Mouse (Mus musculus): ENCODE results near the gene Tubb2a. TPM values are rescaled to one million over a fixed set of nuclear protein-coding genes. Genes with fewer than 3 reads are reported as not detected.

The Tubb2a gene
- polyA plus RNA-seq, 1 experiment from 2014 or later, result 68.2 TPM

GRCm38 (mm10) chr13:34111878-34112277 lies 34.1 kb upstream of the Tubb2a start:
- H3K9ac ChIP-seq (ENCODE audit: low read depth, low read length), result no peak overlapping the region
- no peaks in the 10 kb centered on the region; the same call in 1 of the 2 replicates for H3K4me1 ChIP-seq (ENCODE audit: control insufficient read depth, low read depth, low read length)
- no peak for ATAC-seq (ENCODE audit: low read depth)
- no peaks in the 10 kb centered on the region for H3K9me3 ChIP-seq (replicated peaks; ENCODE audit: control insufficient read depth, low read length)
- no peak overlapping the region for H3K27ac ChIP-seq (ENCODE audit: low read length)
- 67% methylated on average over 3 of the region's 3 CpGs for WGBS (ENCODE audit: insufficient replicate concordance)
- no peak overlapping the region for H3K4me2 ChIP-seq (ENCODE audit: low read depth, low read length)
- H3K4me3 ChIP-seq (ENCODE audit: low read depth, low read length), result no peak overlapping the region
- H3K36me3 ChIP-seq (ENCODE audit: control insufficient read depth, insufficient read depth), result no peaks in the 10 kb centered on the region
- no peaks in the 10 kb centered on the region for H3K27me3 ChIP-seq (ENCODE audit: control insufficient read depth, insufficient read depth, low read depth, low read length)

- Histone ChIP-seq H3K27me3 (ENCODE audit: control insufficient read depth, insufficient read depth, low read depth, low read length) (no peaks in the 10 kb centered on the region), H3K36me3 (ENCODE audit: control insufficient read depth, insufficient read depth) (no peaks in the 10 kb centered on the region), H3K4me1 (ENCODE audit: control insufficient read depth, low read depth, low read length) (no peaks in the 10 kb centered on the region), H3K4me3 (ENCODE audit: low read depth, low read length) (no peak overlapping the region), H3K27ac (ENCODE audit: low read length) (no peak overlapping the region), H3K4me2 (ENCODE audit: low read depth, low read length) (no peak overlapping the region), H3K9me3 (replicated peaks; ENCODE audit: control insufficient read depth, low read length) (no peaks in the 10 kb centered on the region), H3K9ac (ENCODE audit: low read depth, low read length) (no peak overlapping the region)
- ATAC-seq (ENCODE audit: low read depth), result no peak
- 57% methylated on average over 5 of the region's 5 CpGs for WGBS (ENCODE audit: insufficient replicate concordance)
Measured at GRCm38 (mm10) chr13:34111019-34111418, 33.2 kb upstream of the Tubb2a start.

GRCm38 (mm10) chr13:34109677-34110058 lies 31.9 kb upstream of the Tubb2a start:
- Histone ChIP-seq H3K36me3 (ENCODE audit: control insufficient read depth, insufficient read depth) (no peaks in the 10 kb centered on the region), H3K9ac (ENCODE audit: low read depth, low read length) (no peak overlapping the region), H3K4me3 (ENCODE audit: low read depth, low read length) (no peak overlapping the region), H3K27ac (ENCODE audit: low read length) (no peak overlapping the region), H3K9me3 (replicated peaks; ENCODE audit: control insufficient read depth, low read length) (no peaks in the 10 kb centered on the region), H3K27me3 (ENCODE audit: control insufficient read depth, insufficient read depth, low read depth, low read length) (no peaks in the 10 kb centered on the region), H3K4me2 (ENCODE audit: low read depth, low read length) (no peak overlapping the region), H3K4me1 (ENCODE audit: control insufficient read depth, low read depth, low read length) (no peaks in the 10 kb centered on the region)
- WGBS (ENCODE audit: insufficient replicate concordance), result 56% methylated on average over 4 of the region's 4 CpGs
- no peak for ATAC-seq (ENCODE audit: low read depth)

- no peaks in the 10 kb centered on the region for H3K4me1 ChIP-seq (ENCODE audit: control insufficient read depth, low read depth, low read length)
- H3K4me2 ChIP-seq (ENCODE audit: low read depth, low read length), result no peak overlapping the region
- H3K36me3 ChIP-seq (ENCODE audit: control insufficient read depth, insufficient read depth), result no peaks in the 10 kb centered on the region
- 68% methylated on average over 4 of the region's 4 CpGs for WGBS (ENCODE audit: insufficient replicate concordance)
- H3K4me3 ChIP-seq (ENCODE audit: low read depth, low read length), result no peak overlapping the region
- no peak for ATAC-seq (ENCODE audit: low read depth)
- H3K27me3 ChIP-seq (ENCODE audit: control insufficient read depth, insufficient read depth, low read depth, low read length), result no peaks in the 10 kb centered on the region
- H3K9ac ChIP-seq (ENCODE audit: low read depth, low read length), result no peak overlapping the region
- H3K27ac ChIP-seq (ENCODE audit: low read length), result no peak overlapping the region
- no peaks in the 10 kb centered on the region for H3K9me3 ChIP-seq (replicated peaks; ENCODE audit: control insufficient read depth, low read length)
Measured at GRCm38 (mm10) chr13:34109035-34109676, 31.3 kb upstream of the Tubb2a start.

- WGBS (ENCODE audit: insufficient replicate concordance), result 75% methylated on average over 1 of the region's 1 CpGs
- Histone ChIP-seq H3K4me1 (ENCODE audit: control insufficient read depth, low read depth, low read length) (peaks cover 3% of the 10 kb centered on the region), H3K27ac (ENCODE audit: low read length) (no peak overlapping the region), H3K4me2 (ENCODE audit: low read depth, low read length) (no peak overlapping the region), H3K9ac (ENCODE audit: low read depth, low read length) (no peak overlapping the region), H3K9me3 (replicated peaks; ENCODE audit: control insufficient read depth, low read length) (no peaks in the 10 kb centered on the region), H3K27me3 (ENCODE audit: control insufficient read depth, insufficient read depth, low read depth, low read length) (no peaks in the 10 kb centered on the region), H3K36me3 (ENCODE audit: control insufficient read depth, insufficient read depth) (no peaks in the 10 kb centered on the region), H3K4me3 (ENCODE audit: low read depth, low read length) (no peak overlapping the region)
- no peak; the same call in 1 of the 2 replicates for ATAC-seq (ENCODE audit: low read depth)
Measured at GRCm38 (mm10) chr13:34106999-34107398, 29.2 kb upstream of the Tubb2a start.

GRCm38 (mm10) chr13:34106256-34106655 lies 28.4 kb upstream of the Tubb2a start:
- Histone ChIP-seq H3K9me3 (replicated peaks; ENCODE audit: control insufficient read depth, low read length) (no peaks in the 10 kb centered on the region), H3K4me1 (ENCODE audit: control insufficient read depth, low read depth, low read length) (peaks cover 9% of the 10 kb centered on the region), H3K4me3 (ENCODE audit: low read depth, low read length) (no peak overlapping the region), H3K27me3 (ENCODE audit: control insufficient read depth, insufficient read depth, low read depth, low read length) (no peaks in the 10 kb centered on the region), H3K27ac (ENCODE audit: low read length) (no peak overlapping the region), H3K36me3 (ENCODE audit: control insufficient read depth, insufficient read depth) (no peaks in the 10 kb centered on the region), H3K4me2 (ENCODE audit: low read depth, low read length) (no peak overlapping the region), H3K9ac (ENCODE audit: low read depth, low read length) (no peak overlapping the region)
- WGBS (ENCODE audit: insufficient replicate concordance), result 62% methylated on average over 2 of the region's 2 CpGs
- ATAC-seq (ENCODE audit: low read depth), result no peak

GRCm38 (mm10) chr13:34105364-34105763 lies 27.6 kb upstream of the Tubb2a start:
- Histone ChIP-seq H3K4me2 (ENCODE audit: low read depth, low read length) (no peak overlapping the region), H3K9me3 (replicated peaks; ENCODE audit: control insufficient read depth, low read length) (no peaks in the 10 kb centered on the region), H3K27ac (ENCODE audit: low read length) (no peak overlapping the region), H3K4me1 (ENCODE audit: control insufficient read depth, low read depth, low read length) (peaks cover 14% of the 10 kb centered on the region), H3K27me3 (ENCODE audit: control insufficient read depth, insufficient read depth, low read depth, low read length) (no peaks in the 10 kb centered on the region), H3K9ac (ENCODE audit: low read depth, low read length) (no peak overlapping the region), H3K4me3 (ENCODE audit: low read depth, low read length) (no peak overlapping the region), H3K36me3 (ENCODE audit: control insufficient read depth, insufficient read depth) (no peaks in the 10 kb centered on the region)
- WGBS (ENCODE audit: insufficient replicate concordance), result 42% methylated on average over 1 of the region's 1 CpGs
- ATAC-seq (ENCODE audit: low read depth), result no peak

GRCm38 (mm10) chr13:34101908-34102307 lies 24.1 kb upstream of the Tubb2a start:
- 27% methylated on average over 9 of the region's 9 CpGs for WGBS (ENCODE audit: insufficient replicate concordance)
- no peaks in the 10 kb centered on the region for H3K27me3 ChIP-seq (ENCODE audit: control insufficient read depth, insufficient read depth, low read depth, low read length)
- H3K27ac ChIP-seq (ENCODE audit: low read length), result no peak overlapping the region
- H3K36me3 ChIP-seq (ENCODE audit: control insufficient read depth, insufficient read depth), result no peaks in the 10 kb centered on the region
- no peaks in the 10 kb centered on the region for H3K9me3 ChIP-seq (replicated peaks; ENCODE audit: control insufficient read depth, low read length)
- no peak overlapping the region for H3K4me3 ChIP-seq (ENCODE audit: low read depth, low read length)
- no peak overlapping the region for H3K4me2 ChIP-seq (ENCODE audit: low read depth, low read length)
- H3K4me1 ChIP-seq (ENCODE audit: control insufficient read depth, low read depth, low read length), result peaks cover 19% of the 10 kb centered on the region
- no peak overlapping the region for H3K9ac ChIP-seq (ENCODE audit: low read depth, low read length)
- peak; percentile 23; the same call in 1 of the 2 replicates for ATAC-seq (ENCODE audit: low read depth)

- 84% methylated on average over 10 of the region's 10 CpGs for WGBS (ENCODE audit: insufficient replicate concordance)
- Histone ChIP-seq H3K27ac (ENCODE audit: low read length) (peak overlapping the region; percentile 65), H3K4me3 (ENCODE audit: low read depth, low read length) (peak overlapping the region; percentile 10), H3K4me1 (ENCODE audit: control insufficient read depth, low read depth, low read length) (peaks cover 19% of the 10 kb centered on the region), H3K27me3 (ENCODE audit: control insufficient read depth, insufficient read depth, low read depth, low read length) (no peaks in the 10 kb centered on the region), H3K9ac (ENCODE audit: low read depth, low read length) (peak overlapping the region; percentile 22; the same call in 1 of the 2 replicates), H3K4me2 (ENCODE audit: low read depth, low read length) (peak overlapping the region; percentile 19), H3K9me3 (replicated peaks; ENCODE audit: control insufficient read depth, low read length) (no peaks in the 10 kb centered on the region), H3K36me3 (ENCODE audit: control insufficient read depth, insufficient read depth) (no peaks in the 10 kb centered on the region)
- ATAC-seq (ENCODE audit: low read depth), result peak; percentile 57; the same call in 1 of the 2 replicates
Measured at GRCm38 (mm10) chr13:34101247-34101646, 23.4 kb upstream of the Tubb2a start.

All from liver, embryonic 16.5 days (tissue).